Mouse (Mus musculus) heart, postnatal 14 days (tissue): Measurements from ENCODE around the gene Il27. TPM values are rescaled to one million over a fixed set of nuclear protein-coding genes. Genes with fewer than 3 reads are reported as not detected.

Experiments used
- DNase-seq, 2 experiments: peaks; one replicate each; pipeline ENCODE4 v3.0.0; 2021 to 2022
- intact Hi-C: fragments of 180-260 bp; cut with DNase I; formaldehyde crosslinking; loops from one replicate; pipeline ENCODE4 v1.15.1; 2025
- total RNA-seq, 2 experiments: library from RNA; stranded (reverse); gene quantifications; 2 replicates each; pipeline ENCODE4 v1.2.3; 2021

Il27 gene
- total RNA-seq, 2 experiments from 2014 or later = not detected

DNA sequence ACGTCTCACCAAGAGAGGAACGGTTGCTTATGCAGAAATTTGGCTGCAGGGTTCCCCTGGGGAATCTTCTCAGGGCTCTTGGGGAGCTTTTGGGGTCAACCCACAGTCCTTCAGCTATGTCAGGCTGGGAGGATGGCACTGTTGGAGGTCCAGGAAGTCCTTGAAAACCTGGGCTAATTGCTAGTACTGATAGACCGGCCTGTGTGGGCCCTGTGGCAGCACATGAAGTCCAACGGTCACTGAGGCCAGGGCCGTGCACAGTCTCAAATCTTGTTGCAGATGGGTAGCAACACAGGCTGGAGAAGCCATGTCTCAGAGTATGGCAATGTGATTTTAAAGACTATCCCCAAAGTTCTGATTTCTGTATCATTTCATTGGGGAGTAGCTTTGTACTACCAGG is 13.1 kb upstream of the Il27 start:
- no peak for DNase-seq
- intact Hi-C loops = no loop called here

DNA sequence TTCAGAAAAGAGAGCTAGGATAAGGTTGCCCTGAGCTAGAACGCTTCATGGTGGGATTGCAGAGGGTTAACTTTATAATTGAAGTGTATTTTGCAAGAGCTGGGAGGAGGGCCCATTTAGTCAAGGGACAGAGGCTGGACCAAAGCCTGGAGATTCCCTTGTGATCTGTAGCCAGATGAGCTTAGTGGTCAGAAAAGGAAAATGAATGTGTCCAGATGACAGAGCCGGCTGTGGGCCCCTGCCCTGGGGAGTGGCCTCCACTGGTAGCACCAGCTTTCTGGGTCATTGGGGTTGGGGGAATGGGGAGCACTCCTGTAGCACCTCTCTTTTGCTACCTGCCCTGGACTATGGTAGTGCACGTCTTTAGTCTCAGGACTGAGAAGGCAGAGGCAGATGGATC is 12.3 kb upstream of the Il27 start:
- DNase-seq = peak; percentile 61 to 67
- intact Hi-C loops = no loop called here

DNA sequence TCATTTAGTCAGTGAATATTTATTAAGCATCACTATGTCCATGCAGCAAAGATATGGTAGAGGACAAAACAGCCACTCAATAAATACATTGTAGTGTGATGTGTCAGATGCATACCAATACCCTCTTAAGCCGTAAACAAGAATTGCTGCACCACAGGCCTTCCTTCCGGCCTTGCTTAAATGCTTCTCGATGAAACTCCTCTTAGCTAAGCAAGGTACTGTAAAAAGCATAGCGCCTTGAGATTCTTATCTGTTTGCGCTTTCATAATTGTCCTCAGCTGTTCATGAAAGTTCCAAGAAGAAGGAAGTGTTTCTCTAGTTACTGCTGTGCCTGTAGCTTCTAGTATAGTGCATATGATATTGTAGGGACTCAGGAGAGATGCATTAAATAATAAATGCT is 11.9 kb upstream of the Il27 start:
- DNase-seq = no peak
- intact Hi-C loops = no loop called here

DNA sequence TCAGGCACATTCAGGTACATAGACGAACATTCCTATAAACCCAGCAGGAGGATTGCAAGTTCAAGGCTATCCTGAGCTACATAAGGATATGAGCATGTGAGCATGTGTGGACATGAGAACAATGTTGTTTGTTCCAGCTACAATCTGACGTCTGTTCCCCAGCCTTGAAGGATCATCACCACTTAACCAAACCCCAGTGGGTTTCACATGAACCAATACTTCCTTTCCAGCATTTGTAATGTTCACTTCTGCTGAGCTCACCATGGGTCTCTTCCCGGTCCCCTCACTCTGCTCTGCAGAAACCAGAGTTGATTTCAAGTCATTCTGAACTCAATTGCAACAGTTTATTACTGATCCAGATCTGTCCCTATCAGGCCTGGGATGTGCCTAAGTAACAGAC is 7.9 kb upstream of the Il27 start:
- DNase-seq = no peak
- intact Hi-C loops = no loop called here

DNA sequence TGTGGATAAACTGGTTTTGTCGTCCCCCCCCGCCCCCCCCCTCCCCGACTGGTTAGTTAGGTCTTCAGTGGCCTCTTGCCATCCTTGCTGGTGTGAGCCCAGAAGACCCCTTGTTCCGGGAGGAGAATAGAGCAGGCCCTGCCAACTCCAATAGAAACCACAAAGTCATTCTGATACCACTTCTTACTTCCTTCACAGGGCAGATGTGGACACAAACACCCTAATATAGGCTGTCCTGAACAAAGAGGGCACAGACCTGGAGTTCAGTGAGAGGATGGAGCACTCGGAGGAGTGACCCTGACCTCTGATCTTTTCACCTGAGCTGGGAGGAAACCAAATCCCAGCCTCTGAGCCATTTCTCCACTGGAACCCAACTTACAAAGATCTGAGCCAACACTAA is 7.2 kb upstream of the Il27 start:
- intact Hi-C loops = no loop called here
- DNase-seq = no peak

DNA sequence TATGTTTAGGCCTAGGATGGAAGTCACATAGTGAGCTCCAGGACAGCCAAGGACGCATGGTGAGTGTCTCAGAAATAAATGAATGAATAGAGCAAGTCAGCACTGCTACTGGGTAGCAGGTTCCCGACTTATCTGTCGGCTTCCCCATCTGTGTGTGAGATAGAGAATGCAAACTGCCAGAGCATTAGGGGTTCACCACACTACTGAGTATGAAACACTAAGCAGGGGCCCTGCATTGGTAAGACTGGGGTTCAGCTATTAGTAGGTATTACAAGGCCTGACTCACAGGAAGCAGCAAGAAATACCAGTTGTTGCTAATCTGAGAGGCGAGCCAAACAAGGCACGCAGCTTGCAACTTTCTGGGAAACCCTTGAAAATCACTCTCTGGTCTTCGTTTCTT is 4.2 kb upstream of the Il27 start:
- intact Hi-C loops = no loop called here
- no peak for DNase-seq

DNA sequence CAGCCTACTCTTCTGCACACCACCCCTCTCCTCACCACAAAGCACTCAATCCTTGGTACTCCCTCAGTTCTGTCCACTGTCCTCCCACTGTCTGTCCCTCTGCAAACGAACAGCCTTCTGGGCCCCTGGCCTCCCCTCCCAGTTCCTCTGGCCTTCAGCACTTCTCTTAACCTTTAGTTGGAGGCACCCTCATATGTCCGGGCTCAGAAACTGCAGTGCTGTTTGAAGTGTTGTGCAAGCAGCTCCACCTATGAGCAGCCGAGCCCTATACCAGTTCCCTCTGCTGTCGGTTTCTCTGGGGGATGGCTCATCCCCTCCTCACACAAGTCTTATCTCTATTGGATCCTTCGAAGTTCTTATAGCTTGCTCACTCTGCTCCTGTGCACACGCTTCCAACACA is 1.7 kb upstream of the Il27 start:
- DNase-seq = no peak
- intact Hi-C loops = no loop called here

DNA sequence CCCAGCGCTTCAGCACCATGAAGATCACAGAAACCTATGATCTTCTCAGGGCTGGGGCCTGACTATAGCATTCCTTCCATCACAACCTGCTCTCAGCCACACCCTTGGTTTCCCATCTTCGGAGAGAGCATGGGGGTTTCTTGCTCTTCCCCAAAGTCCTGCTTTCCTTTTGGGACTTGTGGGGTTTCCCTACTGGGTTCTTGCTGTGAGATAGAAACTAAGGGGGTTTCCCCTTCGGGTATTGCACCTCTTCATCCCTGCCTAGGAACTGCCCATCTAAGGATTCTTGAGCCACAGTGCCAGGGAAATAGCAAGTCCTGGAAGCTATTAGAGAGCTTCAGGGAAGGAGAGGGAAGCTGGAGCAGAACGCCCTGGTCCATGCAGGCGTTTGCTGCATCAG is 1.1 kb upstream of the Il27 start:
- no peak for DNase-seq
- intact Hi-C loops = no loop called here

DNA sequence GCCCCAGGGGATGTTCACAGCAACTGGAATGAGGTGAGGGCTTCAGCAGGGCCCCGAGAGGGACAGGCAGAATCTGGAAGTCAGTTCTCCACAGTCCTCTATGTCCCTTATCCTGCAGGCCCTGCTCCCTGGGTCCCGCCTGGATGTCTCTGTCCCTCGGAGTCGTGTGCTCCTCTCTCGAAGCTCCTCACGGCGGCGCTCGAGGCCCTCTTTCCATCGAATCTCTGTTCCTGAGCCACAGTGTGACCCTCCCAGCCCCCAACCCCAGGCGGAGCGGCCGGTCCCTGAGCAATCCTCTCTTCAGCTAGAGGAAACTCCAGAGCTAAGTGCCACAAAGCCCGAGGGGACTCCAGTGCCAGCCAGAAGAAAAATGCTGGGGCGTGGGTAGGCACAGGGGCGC is 7.0 kb downstream of the Il27 start:
- DNase-seq = peak; percentile 63 to 67
- intact Hi-C loops = no loop called here

DNA sequence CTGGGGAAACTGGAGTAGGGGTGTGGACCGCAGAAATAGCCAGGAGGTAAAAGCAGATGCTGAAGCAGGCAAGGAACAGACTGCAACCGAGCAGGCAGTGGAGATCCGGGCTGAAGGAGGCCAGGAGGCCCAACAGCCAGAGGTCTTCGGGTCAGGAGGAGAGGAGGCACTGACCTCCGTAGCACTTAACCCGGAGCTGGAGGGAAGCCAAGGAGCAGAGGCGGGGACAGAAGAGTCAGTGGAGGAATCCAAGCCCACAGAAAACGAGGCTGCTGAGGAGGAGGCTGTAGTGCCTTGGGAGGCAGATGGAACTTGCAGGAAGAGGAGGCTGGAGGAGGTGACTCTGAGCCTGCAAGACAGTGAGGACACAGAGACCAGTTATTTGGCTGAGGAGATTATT is 7.9 kb downstream of the Il27 start:
- intact Hi-C loops = no loop called here
- DNase-seq = peak in 1 of 2 experiments; percentile 35

DNA sequence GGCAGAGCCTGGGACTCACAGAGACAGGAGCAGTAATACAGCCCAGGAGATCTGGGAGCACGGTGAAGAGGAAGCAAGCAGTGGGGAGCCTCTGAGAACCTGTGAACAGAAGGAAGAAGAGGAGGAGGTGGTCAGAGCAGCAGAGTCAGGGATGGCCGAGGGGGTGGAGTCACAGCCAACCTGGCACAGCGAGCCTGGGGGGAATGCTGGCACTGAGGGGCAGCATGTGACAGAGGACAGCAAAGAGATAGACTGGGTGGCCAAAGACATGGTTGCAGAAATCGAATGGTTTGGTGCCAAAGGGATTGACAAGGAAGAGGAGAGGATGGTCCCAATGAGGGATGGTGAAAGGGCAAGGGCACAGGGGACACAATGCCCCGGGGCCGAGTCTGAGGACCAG is 9.0 kb downstream of the Il27 start, which contains the start of gene Cln3:
Gene Cln3 (minus strand): TSS at position 101 of the 400 bp plus-strand sequence.
- intact Hi-C loops = loop anchor here (2.0 kb wide), 1 partner anchor 113 kb away; no protein-coding TSS in a partner anchor
- no peak for DNase-seq

DNA sequence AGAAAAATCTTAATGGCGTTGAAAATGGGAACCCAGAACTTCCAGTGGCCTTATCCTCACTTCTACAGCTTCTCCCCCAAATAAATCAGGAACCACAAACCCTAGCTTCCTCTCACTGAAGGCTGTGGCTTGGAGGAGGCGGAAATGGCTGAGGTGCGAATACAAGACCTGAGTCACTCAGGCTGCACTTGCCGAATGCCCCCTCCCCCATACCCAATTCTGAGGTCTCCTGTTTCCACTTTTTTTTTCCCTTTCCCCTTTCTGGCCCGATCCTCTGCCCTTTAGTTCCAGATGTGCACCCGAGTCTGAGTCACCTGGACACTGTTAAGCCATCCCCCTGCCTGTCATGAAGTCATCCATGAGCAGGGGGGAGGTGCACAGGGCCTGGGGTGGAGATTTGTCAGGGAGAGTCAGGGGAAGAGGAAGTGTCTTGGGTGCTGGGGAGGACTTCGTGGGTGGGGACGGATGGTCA is 10.2 kb downstream of the Il27 start, which contains the start of gene Apobr:
Gene Apobr (plus strand): TSS at position 437 of the 472 bp plus-strand sequence.
- no peak for DNase-seq
- intact Hi-C loops = loop anchor here (2.0 kb wide), 1 partner anchor 114 kb away; no protein-coding TSS in a partner anchor

DNA sequence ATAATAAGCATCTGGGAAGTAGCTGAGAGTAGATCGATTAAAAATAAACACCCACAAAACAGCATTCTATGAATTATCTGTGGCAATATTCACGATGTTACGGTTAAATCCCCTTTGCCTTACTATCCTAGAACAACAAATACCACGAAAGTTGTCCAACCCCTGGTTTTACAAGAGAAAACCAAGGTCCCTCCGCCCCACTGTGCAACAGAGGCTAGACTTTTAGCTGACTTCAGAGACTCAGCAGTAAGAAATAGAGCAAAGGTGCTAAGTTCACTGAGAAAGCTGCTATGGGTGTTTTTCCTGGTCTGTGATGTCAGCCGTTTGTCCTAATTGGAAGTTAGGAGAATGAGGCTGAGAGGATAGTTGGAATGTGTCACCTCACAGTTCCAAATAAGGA is 11.0 kb downstream of the Il27 start:
- intact Hi-C loops = loop anchor here (2.0 kb wide), 2 partner anchors 53 to 115 kb away; no protein-coding TSS in a partner anchor
- no peak for DNase-seq

DNA sequence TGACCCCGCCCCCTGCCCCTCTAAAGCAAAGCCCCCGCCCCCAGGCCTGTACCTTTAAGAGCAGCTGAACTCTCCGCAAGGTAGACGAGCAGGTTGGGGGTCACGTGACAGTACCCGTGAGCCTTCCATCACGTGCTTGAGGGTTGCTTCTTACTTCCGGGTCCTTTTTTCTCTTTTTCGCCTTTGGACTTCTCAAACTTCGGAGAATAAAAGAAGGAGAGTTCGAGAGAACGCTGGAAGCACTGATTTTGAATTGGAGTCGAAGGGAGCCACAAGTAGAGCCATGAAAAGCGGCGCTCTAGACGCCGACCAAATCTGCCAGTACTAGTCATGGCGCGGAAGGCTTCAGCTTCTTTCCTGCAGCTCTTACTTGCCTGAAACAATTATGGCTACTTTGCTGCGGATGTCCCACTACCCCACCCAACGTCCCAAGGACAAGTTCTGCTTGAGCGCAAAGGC is 11.5 kb downstream of the Il27 start:
- intact Hi-C loops = loop anchor here (2.0 kb wide), 1 partner anchor 54 kb away; no protein-coding TSS in a partner anchor
- DNase-seq = peak; percentile 75 to 84

DNA sequence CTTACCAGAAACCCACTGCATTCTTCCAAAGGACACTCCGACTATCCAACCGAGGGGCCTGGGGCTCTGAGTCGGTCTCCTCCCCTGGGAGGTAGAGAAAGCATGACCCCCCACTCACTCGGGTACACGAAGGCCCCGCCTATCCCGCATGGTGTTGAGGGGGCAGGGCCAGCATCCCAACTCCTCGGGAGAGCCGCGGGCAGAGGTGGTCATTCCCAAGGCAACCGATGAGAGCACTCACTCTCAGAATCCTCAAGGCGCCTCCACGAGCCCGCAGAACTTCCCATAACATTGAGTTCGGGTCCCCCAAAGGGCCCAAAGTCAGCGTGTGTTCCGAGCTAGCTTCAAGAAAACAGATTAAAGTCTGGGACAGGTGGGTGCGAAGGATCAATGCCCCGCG is 12.0 kb downstream of the Il27 start:
- intact Hi-C loops = loop anchor here (2.0 kb wide), 1 partner anchor 54 kb away; no protein-coding TSS in a partner anchor
- peak in 1 of 2 experiments; percentile 33 for DNase-seq

DNA sequence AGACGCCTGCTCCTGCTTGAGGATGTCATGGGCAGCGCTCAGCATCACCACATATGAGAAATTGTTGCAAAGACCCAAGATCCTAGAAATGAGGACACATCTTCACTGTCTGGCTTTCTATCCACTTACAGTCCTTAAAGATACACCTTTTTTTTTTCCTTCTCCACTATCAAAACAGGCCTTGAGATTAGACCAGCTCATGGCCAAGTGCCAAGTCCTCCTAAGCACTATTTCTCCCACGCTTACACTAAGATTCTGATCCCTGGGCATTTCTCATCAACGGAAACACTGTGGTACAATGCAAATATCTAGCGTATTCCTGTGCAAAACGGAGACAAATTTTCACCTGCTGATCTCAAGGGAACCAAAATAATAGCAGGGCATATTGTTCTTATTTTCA is 13.1 kb downstream of the Il27 start:
- no peak for DNase-seq
- intact Hi-C loops = loop anchor here (2.0 kb wide), 1 partner anchor 55 kb away; no protein-coding TSS in a partner anchor

DNA sequence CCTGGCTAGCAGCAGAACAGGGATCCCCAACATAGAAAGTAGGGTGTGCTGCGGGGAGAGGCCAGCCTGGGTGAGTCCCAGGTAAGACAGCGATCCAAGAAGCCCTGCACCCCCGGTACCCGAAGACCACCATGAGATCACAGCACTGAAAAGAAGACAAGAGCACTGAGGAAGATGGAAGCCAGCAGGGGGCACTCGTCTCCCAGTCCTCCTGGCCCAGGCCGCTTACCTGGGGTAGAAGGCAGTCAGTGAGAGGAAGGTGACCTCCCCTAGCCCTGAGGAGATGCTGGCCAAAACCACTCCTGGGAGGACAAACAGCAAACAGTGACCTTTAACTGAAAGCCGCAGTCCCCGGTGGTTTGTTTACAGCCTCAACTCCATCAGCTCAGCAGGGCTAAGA is 15.6 kb downstream of the Il27 start:
- intact Hi-C loops = no loop called here

DNA sequence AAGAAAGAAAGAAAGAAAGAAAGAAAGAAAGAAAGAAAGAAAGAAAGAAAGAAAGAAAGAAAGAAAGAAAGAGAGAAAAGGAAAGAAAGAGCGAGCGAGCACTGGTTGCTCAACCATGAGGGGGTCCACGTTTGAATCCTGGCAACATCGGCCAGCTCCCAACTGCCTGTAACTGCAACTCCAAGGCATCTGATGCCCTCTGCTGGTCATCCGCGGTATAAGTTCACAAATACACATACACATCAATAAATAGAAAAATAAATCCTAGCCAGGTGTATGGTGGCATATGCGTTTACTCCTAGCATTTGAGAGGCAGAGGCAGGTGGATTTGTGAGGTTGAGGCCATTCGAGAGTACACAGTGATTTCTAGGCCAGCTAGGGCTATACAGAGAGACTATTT is 17.8 kb downstream of the Il27 start:
- peak; percentile 42 to 54 for DNase-seq
- intact Hi-C loops = no loop called here

More for the DNA sequence above, 15.6 kb downstream of the Il27 start:
- peak; percentile 53 to 61 for DNase-seq

DNA sequence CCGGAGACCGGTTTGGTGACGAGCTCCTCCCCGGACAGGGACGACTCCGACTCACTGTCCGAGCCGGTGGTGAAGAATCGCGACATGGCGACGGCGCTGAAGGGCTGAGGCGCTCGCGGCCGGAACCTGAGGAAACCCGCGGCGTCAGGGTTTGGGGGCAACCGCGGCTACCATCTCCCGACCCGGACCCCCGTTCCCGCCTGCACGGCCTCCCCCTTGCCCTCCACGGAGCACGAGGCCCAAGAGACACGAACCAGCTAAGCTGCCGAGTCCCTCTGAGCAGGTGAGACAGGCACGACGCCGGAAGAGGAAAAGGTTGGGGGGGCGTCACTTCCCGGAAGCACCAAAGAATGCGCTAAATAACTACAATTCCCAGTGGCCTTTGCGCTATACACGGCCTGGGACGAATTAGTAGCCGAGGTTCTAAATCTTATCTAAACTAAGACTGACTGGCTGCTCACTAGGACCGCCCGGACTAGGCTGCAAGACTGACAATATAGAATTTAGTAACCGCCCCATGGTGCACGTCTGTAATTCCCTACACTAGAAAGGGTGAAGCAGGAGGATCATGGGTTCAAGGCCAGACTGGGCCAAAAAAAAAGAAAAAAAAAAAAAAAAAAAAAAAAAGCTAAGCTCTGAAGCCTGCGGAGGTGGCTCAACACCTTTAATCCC is 28.5 kb downstream of the Il27 start, which contains the start of gene Eif3c:
Gene Eif3c (minus strand): TSS at position 318 of the 672 bp plus-strand sequence.
- DNase-seq = peak; percentile 77 to 83
- intact Hi-C loops = no loop called here

DNA sequence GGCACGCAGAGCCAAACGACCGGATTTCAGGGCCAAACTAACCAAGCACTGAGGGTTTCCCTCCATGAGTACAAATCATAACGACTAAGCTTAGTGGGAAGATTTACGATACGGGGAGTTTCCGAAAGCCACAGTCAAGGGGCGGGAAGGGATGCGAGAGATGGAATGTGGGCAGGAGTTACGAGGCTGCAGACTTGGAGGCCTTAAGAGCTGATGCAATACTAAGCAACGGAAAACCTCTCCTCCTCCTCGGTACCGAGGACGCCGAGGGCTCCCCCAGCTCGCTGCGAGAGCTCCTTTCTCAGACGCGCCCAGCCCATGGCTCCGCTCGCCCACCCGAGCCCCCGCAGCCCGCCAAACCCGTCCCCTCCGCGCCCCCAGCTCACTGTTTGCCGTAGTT is 29.0 kb downstream of the Il27 start:
- intact Hi-C loops = no loop called here

DNA sequence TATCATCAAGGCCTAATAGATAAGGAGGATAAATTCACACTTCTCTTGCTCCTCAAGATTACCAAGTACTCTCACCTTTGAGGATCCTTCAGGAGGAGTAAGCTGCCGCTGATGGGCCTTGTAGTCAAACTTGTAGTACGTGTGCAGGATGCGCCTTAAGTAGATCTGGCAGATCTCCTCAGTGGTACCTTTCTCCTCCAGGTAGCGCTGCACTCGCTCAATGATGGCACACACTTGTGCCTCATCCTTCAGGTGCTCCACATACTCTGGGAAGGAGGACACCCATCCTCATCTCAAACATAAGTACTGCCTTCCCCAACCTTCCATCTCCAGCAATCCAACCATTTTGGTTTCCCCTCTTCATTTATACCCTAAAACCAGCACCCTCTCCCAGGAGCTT is 38.1 kb downstream of the Il27 start:
- intact Hi-C loops = no loop called here
- no peak for DNase-seq

More for the DNA sequence above, 29.0 kb downstream of the Il27 start:
- DNase-seq = no peak

DNA sequence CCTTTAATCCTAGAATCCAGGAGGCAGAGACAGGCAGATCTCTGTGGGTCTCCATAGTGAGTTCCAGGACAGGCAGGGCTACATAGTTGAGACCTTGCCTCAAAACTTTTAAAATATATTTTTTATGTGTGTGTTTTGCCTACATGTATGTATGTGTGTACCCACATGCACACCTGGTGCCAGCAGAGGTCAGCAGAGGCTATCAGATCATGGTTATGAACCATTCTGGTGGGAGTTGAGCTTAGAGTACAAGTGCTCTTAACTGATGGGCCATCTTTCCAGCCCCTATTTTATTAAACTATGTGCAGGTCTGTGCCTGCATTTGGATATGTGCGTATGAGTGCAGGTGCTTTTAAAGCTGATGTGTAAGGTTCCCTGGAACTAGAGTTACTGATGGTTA is 39.9 kb downstream of the Il27 start:
- intact Hi-C loops = no loop called here
- DNase-seq = peak in 1 of 2 experiments; percentile 10
